Mouse (Mus musculus) small intestine, adult 2 months (tissue): ENCODE results near the gene Olfr95.

ENCODE experiments used
- CTCF ChIP-seq: fragments of 200-500 bp; IDR thresholded peaks from 2 replicates; pipeline ENCODE4 v1.5.1; 2012; ENCODE audit warnings: low read depth, mild to moderate bottlenecking, control low read depth, inconsistent platforms, low read length, moderate library complexity, mixed read lengths; ENCODE audit not compliant: insufficient replicate concordance, insufficient read length; ENCODE audit errors: extremely low read depth
- POLR2A ChIP-seq: fragments of 200-500 bp; IDR thresholded peaks from 2 replicates; pipeline ENCODE4 v1.6.1; 2012; ENCODE audit warnings: low read depth, mild to moderate bottlenecking, control low read depth, inconsistent platforms, low read length, moderate library complexity

DNA sequence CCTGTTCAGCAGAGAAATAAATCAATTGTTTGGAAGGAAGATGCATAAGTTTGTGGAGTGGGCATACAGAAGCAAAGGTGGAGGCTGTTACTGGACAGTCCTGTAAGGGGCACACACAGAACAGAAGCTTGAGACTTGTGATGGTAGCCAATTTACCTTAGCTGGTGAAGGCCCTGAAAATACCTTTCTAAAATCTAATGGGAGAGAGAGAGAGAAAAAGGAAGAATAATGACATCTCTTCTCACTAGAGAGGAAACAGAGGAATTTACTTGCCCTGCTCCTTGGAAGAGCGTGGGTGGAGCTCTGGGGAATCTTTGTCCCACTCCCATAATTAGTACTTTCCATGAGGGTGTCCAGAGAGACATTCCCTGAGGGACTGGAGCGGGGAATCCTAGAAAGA lies 12.0 kb downstream of the Olfr95 start, which contains the start of gene Olfr94:
- TF ChIP-seq POLR2A (no peak), CTCF (no peak)
